Mouse (Mus musculus) left cerebral cortex, adult 9 months (tissue): ENCODE measurements around the gene Hoxb3.

Experiments used
- DNase-seq, 2 experiments: peaks; one replicate each; pipeline ENCODE4 v3.0.0; 2022; ENCODE audit warnings: low spot score in 2 of 2

Gene Hoxb3

GRCm38 (mm10) chr11:96338957-96339855 is 16.1 kb downstream of the Hoxb3 start:
- DNase-seq: no peak

- no peak for DNase-seq
Observed at GRCm38 (mm10) chr11:96340698-96341365, 17.7 kb downstream of the Hoxb3 start.

- no peak for DNase-seq
Observed at GRCm38 (mm10) chr11:96341701-96342575, 18.8 kb downstream of the Hoxb3 start.

GRCm38 (mm10) chr11:96342576-96342930 is 19.4 kb downstream of the Hoxb3 start:
- DNase-seq: no peak

- no peak for DNase-seq
Observed at GRCm38 (mm10) chr11:96343206-96343745, 20.1 kb downstream of the Hoxb3 start.

- no peak for DNase-seq
Observed at GRCm38 (mm10) chr11:96344061-96344877, 21.1 kb downstream of the Hoxb3 start.

- DNase-seq: no peak
Observed at GRCm38 (mm10) chr11:96344878-96345159, 21.7 kb downstream of the Hoxb3 start.

GRCm38 (mm10) chr11:96345220-96345892 is 22.2 kb downstream of the Hoxb3 start:
- DNase-seq: no peak

- no peak for DNase-seq
Observed at GRCm38 (mm10) chr11:96345893-96346806, 23.0 kb downstream of the Hoxb3 start.

GRCm38 (mm10) chr11:96346916-96347520 is 23.9 kb downstream of the Hoxb3 start:
- no peak for DNase-seq

- DNase-seq: no peak
Observed at GRCm38 (mm10) chr11:96347717-96348116, 24.6 kb downstream of the Hoxb3 start.

GRCm38 (mm10) chr11:96348141-96348928 is 25.2 kb downstream of the Hoxb3 start:
- no peak for DNase-seq

GRCm38 (mm10) chr11:96348988-96349387 is 25.9 kb downstream of the Hoxb3 start:
- no peak for DNase-seq

GRCm38 (mm10) chr11:96349491-96350340 is 26.6 kb downstream of the Hoxb3 start:
- DNase-seq: no peak

- no peak for DNase-seq
Observed at GRCm38 (mm10) chr11:96350341-96350624, 27.2 kb downstream of the Hoxb3 start, which contains the start of gene Hoxb2. Gene Hoxb2, plus strand, starts transcription at chr11:96350525.

- no peak for DNase-seq
Observed at GRCm38 (mm10) chr11:96350791-96351190, 27.7 kb downstream of the Hoxb3 start.

- DNase-seq: no peak
Observed at GRCm38 (mm10) chr11:96351312-96351711, 28.2 kb downstream of the Hoxb3 start.
